Mouse (Mus musculus): ENCODE measurements around the gene Rftn2.

GRCm38 (mm10) chr1:55130190-55130916, 96.2 kb downstream of the Rftn2 start:
- TF ChIP-seq CTCF (IDR thresholded peaks at IDR 0.05; ENCODE audit: low read depth) (no peak), EP300 (IDR thresholded peaks at IDR 0.05; ENCODE audit: low read depth) (no peak; the same call in 1 of the 2 replicates)

Data from heart, postnatal 0 days (tissue).